Mouse (Mus musculus) frontal cortex, adult (tissue): ENCODE results near the gene Nob1.

Experiments used
- ATAC-seq: cut with Nextera tagmentation; 2 replicates; pipeline ENCODE4 v1.9.2; 2017; ENCODE audit warnings: mild to moderate bottlenecking, moderate library complexity, mixed read lengths; ENCODE audit not compliant: low TSS enrichment

The Nob1 gene

DNA sequence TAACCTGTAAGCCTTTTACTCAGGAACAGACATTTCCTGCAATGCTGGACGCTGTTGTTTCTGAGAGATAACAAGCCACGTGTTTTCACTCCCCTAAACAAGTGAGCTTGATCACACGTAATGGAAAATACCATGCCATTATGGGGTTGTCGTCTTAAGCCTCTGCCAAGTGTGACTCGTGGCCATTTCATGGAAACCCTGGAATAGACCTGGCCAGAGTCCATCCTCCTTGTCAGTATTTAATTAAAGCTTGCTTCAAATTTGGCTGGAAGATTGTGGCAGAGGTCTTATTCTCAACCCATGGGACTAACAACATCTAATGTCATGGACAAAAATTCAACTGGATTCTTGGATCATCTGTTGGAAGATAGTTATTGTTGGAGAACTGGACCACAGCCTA lies 38.7 kb downstream of the Nob1 start:
- no peak for ATAC-seq

DNA sequence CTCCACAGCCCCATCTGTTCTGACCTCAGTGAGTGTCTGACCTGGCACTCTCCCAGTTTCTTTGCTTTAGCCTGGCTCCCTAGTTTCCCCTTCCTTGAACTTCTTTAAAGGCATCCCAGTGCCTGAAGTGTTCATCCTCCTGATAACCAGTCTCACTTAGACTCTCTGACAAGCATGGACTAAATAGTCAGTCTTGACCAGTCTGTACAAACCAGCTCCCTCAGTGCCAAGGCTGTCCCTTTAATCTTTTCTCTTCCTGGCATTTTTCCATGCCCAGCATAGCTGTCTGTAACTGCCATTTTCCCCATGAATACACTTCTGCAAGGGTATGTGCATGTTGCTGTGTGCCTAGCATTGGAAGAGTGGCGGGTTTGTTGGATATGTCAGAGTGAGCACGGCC lies 39.8 kb downstream of the Nob1 start:
- ATAC-seq = no peak

GRCm38 (mm10) chr8:107384651-107385050 lies 40.2 kb downstream of the Nob1 start:
- no peak for ATAC-seq

DNA sequence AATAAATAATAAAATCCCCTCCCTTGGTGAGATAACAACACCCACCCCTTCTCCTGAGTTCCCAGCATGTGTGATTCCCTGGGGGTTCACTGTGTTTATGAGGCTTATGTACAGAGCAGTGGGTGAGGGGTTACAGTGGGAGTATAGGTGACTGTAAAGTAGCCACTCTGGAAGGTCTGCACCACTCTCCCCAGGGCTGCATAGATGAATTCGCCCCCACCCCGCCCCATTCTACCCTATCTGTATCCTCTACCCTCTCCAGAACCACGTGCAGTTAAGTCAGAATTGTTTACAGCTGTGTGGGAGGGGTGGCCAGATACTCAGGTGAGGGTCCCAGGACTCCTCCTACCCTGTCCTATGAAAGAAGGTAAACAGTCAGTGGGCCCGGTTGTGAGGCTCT lies 42.0 kb downstream of the Nob1 start:
- ATAC-seq = no peak

DNA sequence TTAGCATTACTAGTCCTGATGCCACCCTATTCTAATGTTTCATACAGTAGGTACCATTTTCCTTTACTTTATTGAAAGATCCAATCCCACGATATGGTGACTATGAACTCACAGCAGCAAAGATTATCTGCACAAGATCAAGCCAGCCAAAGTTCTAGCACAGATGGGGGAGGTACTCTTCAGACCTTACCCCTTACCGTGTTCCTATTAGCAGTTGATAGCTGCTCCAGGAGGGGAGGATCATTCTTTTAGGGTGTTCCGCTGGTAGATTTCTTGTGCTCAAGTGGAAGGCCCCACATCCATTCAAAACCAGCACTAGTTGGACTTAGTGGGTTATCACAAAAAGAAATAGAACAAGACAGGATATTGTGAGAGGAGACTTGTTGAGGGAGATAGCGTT lies 43.2 kb downstream of the Nob1 start:
- ATAC-seq = no peak

DNA sequence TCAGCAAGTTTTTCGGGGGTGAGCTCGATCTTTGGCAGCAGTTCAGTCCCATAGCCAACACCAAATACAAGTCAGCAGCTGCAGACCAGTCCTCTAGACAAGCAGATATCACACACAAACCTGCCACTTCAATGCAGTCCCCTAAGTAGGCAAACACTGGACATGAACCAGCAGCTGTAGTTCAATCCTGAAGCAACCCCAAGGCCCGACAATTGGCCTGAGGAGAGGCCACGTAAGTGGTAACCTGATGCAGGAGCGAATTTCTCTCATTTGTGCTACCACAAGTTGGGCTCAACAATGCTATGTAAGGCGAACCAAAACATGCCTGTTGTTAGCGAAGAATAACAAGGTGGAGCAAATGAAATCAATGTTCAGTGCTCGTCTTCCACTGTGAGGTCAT lies 44.1 kb downstream of the Nob1 start:
- ATAC-seq = no peak

- ATAC-seq = no peak
Measured at GRCm38 (mm10) chr8:107377346-107377745, 47.5 kb downstream of the Nob1 start.

- no peak for ATAC-seq
Measured at GRCm38 (mm10) chr8:107370311-107370710, 54.5 kb downstream of the Nob1 start.
